Comparison of ENCODE assay signal across 8 mouse cellular contexts in genomic region chr1:89627650-89628049, GRCm38 (mm10).
DNase-seq lines count a peak whose midpoint lies in the region; ATAC-seq lines count a peak whose summit lies in the region.

No protein-coding gene starts in this region.

- DNase-seq in adrenal gland, postnatal 25 days, result peak; percentile 39
- DNase-seq in adrenal gland, adult 2 months, result no peak
- peak; percentile 43 to 55 for DNase-seq in left cerebral cortex, adult 18-20 months (ENCODE audit: low spot score in 2 of 2)
- no peak for DNase-seq in left cerebral cortex, adult 9 months (ENCODE audit: low spot score in 2 of 2)
- DNase-seq in cerebellum, adult 9-11 months, result peak; percentile 79
- no peak for DNase-seq in thymus, adult 18-20 months
- DNase-seq in yolk sac, embryonic 10.5 days (ENCODE audit: low spot score), result no peak

- ATAC-seq in megakaryocyte, adult 5-6 weeks (ENCODE audit: poor library complexity, severe bottlenecking), result peak; percentile 47; the same call in 1 of the 2 replicates

Comparison
In these comparisons a context has a peak if more than half of its experiments do, and no peak if none do; other contexts are left out.
1. DNase-seq: peak in adrenal gland, postnatal 25 days (single experiment), left cerebral cortex, adult 18-20 months (2 of 2) and cerebellum, adult 9-11 months (single experiment); none in adrenal gland, adult 2 months (single experiment), left cerebral cortex, adult 9 months (0 of 2), thymus, adult 18-20 months (0 of 2) and yolk sac, embryonic 10.5 days (single experiment).